Mouse (Mus musculus): ENCODE measurements at regions not wholly inside any gene's neighbourhood (a gene's known extent, or its start where the extent isn't known, plus 50 kb on each side); places are given as distances from the start of the nearest gene placed in this dataset.

- DNase-seq (ENCODE audit: low spot score), result no peak
Observed at GRCm38 (mm10) chr4:56068859-56069258, 536.6 kb upstream of the Klf4 start.

GRCm38 (mm10) chr4:56064657-56065056 lies 532.4 kb upstream of the Klf4 start:
- DNase-seq (ENCODE audit: low spot score), result no peak

- DNase-seq (ENCODE audit: low spot score), result no peak
Observed at GRCm38 (mm10) chr4:56051792-56052380, 519.6 kb upstream of the Klf4 start.

- no peak for DNase-seq (ENCODE audit: low spot score)
Observed at GRCm38 (mm10) chr4:56039327-56039726, 507.1 kb upstream of the Klf4 start.

- no peak for DNase-seq (ENCODE audit: low spot score)
Observed at GRCm38 (mm10) chr4:56036334-56036733, 504.1 kb upstream of the Klf4 start.

GRCm38 (mm10) chr4:56035543-56035942 lies 503.3 kb upstream of the Klf4 start:
- DNase-seq (ENCODE audit: low spot score), result no peak

- no peak for DNase-seq (ENCODE audit: low spot score)
Observed at GRCm38 (mm10) chr4:56028441-56028840, 496.2 kb upstream of the Klf4 start.

- DNase-seq (ENCODE audit: low spot score), result no peak
Observed at GRCm38 (mm10) chr4:56027258-56027657, 495.0 kb upstream of the Klf4 start.

- no peak for DNase-seq (ENCODE audit: low spot score)
Observed at GRCm38 (mm10) chr4:56024478-56024877, 492.2 kb upstream of the Klf4 start.

GRCm38 (mm10) chr4:56018212-56018611 lies 485.9 kb upstream of the Klf4 start:
- DNase-seq (ENCODE audit: low spot score), result no peak

- no peak for DNase-seq (ENCODE audit: low spot score)
Observed at GRCm38 (mm10) chr4:56015481-56015880, 483.2 kb upstream of the Klf4 start.

- DNase-seq (ENCODE audit: low spot score), result no peak
Observed at GRCm38 (mm10) chr4:56008287-56008686, 476.0 kb upstream of the Klf4 start.

GRCm38 (mm10) chr4:56004227-56004626 lies 472.0 kb upstream of the Klf4 start:
- DNase-seq (ENCODE audit: low spot score), result no peak

GRCm38 (mm10) chr4:56001312-56001731 lies 469.1 kb upstream of the Klf4 start:
- no peak for DNase-seq (ENCODE audit: low spot score)

GRCm38 (mm10) chr4:55984026-55984425 lies 451.8 kb upstream of the Klf4 start:
- no peak for DNase-seq (ENCODE audit: low spot score)

- no peak for DNase-seq (ENCODE audit: low spot score)
Observed at GRCm38 (mm10) chr4:55978539-55978938, 446.3 kb upstream of the Klf4 start.

GRCm38 (mm10) chr4:55976265-55976664 lies 444.0 kb upstream of the Klf4 start:
- DNase-seq (ENCODE audit: low spot score), result no peak

GRCm38 (mm10) chr4:55973706-55974105 lies 441.4 kb upstream of the Klf4 start:
- no peak for DNase-seq (ENCODE audit: low spot score)

GRCm38 (mm10) chr4:55972235-55972819 lies 440.1 kb upstream of the Klf4 start:
- no peak for DNase-seq (ENCODE audit: low spot score)

GRCm38 (mm10) chr4:55960063-55960462 lies 427.8 kb upstream of the Klf4 start:
- no peak for DNase-seq (ENCODE audit: low spot score)

- DNase-seq (ENCODE audit: low spot score), result no peak
Observed at GRCm38 (mm10) chr4:55953701-55954100, 421.4 kb upstream of the Klf4 start.

GRCm38 (mm10) chr4:55952220-55952619 lies 420.0 kb upstream of the Klf4 start:
- DNase-seq (ENCODE audit: low spot score), result no peak

- no peak for DNase-seq (ENCODE audit: low spot score)
Observed at GRCm38 (mm10) chr4:55941423-55941822, 409.2 kb upstream of the Klf4 start.

- no peak for DNase-seq (ENCODE audit: low spot score)
Observed at GRCm38 (mm10) chr4:55938383-55938782, 406.1 kb upstream of the Klf4 start.
